Mouse (Mus musculus) ES-E14 (cell line): ENCODE measurements around the gene Cldn10. TPM values are rescaled to one million over a fixed set of nuclear protein-coding genes. Genes with fewer than 3 reads are reported as not detected.

Source experiments
- DNase-seq: peaks from one replicate; pipeline ENCODE4 v3.0.0-alpha.2; 2013; ENCODE audit warnings: low read depth, low spot score
- H3K27ac ChIP-seq: 2 replicates; pipeline ENCODE4 v1.5.1; 2012; ENCODE audit warnings: low read depth, mild to moderate bottlenecking, low read length, moderate library complexity, mixed read lengths; ENCODE audit not compliant: poor library complexity, insufficient read depth, severe bottlenecking
- H3K36me3 ChIP-seq: 2 replicates; pipeline ENCODE4 v1.6.1; 2012; ENCODE audit warnings: mild to moderate bottlenecking, low read length, moderate library complexity, mixed read lengths; ENCODE audit not compliant: control insufficient read depth, poor library complexity, insufficient read depth, severe bottlenecking
- H3K4me1 ChIP-seq, 2 experiments: fragments of 150-350 bp in 1 of 2; sonication (generic) in 1 of 2; 2 replicates each; pipeline ENCODE4 v1.6.1; 2012; ENCODE audit warnings: low read length in 2 of 2, mild to moderate bottlenecking in 1 of 2, mixed read lengths in 1 of 2; ENCODE audit not compliant: control insufficient read depth in 2 of 2, insufficient read depth in 2 of 2, poor library complexity in 1 of 2
- H3K4me3 ChIP-seq, 2 experiments: fragments of 150-350 bp in 1 of 2; sonication (generic) in 1 of 2; 2 replicates each; pipeline ENCODE4 v1.5.1; 2012; ENCODE audit warnings: low read length in 2 of 2, low read depth in 1 of 2, mild to moderate bottlenecking in 1 of 2, mixed read lengths in 1 of 2; ENCODE audit not compliant: insufficient read depth in 1 of 2, poor library complexity in 1 of 2, severe bottlenecking in 1 of 2
- H3K9ac ChIP-seq: 2 replicates; pipeline ENCODE4 v1.6.1; 2012; ENCODE audit warnings: low read depth, mild to moderate bottlenecking, low read length, mixed read lengths; ENCODE audit not compliant: poor library complexity, insufficient read depth, severe bottlenecking
- H3K9me3 ChIP-seq: fragments of 150-350 bp; sonication (generic); 2 replicates; pipeline ENCODE4 v1.6.1; 2012; ENCODE audit warnings: low read depth, mild to moderate bottlenecking, low read length; ENCODE audit not compliant: control insufficient read depth, insufficient read depth
- CHD2 ChIP-seq: IDR thresholded peaks from 2 replicates; pipeline ENCODE4 v1.6.1; 2014; ENCODE audit warnings: mild to moderate bottlenecking, low read depth, low read length, inconsistent platforms
- HCFC1 ChIP-seq: IDR thresholded peaks from 2 replicates; pipeline ENCODE4 v1.6.1; 2012; ENCODE audit warnings: low read length, inconsistent platforms, borderline replicate concordance; ENCODE audit not compliant: insufficient read depth
- MAFK ChIP-seq: IDR thresholded peaks from 2 replicates; pipeline ENCODE4 v1.6.1; 2014; ENCODE audit warnings: mild to moderate bottlenecking, low read depth, low read length, inconsistent platforms; ENCODE audit not compliant: insufficient read depth
- ZC3H11A ChIP-seq: IDR thresholded peaks from 2 replicates; pipeline ENCODE4 v1.6.1; 2012; ENCODE audit warnings: low read depth, mild to moderate bottlenecking, inconsistent platforms, low read length, borderline replicate concordance
- ZNF384 ChIP-seq: IDR thresholded peaks from 2 replicates; pipeline ENCODE4 v1.6.1; 2012; ENCODE audit warnings: low read depth, low read length, inconsistent platforms
- in situ Hi-C, 2 experiments: fragments of 600-800 bp; cut with MboI; formaldehyde crosslinking; loops; one replicate each; pipeline ENCODE4 v1.15.1; 2025; ENCODE audit warnings: low sequenced_read_pairs in 2 of 2, inconsistent platforms in 1 of 2; ENCODE audit not compliant: unreplicated experiment in 2 of 2
- total RNA-seq: library from RNA; depleted of rRNA; stranded (reverse); fragments of 300-350 nt; gene quantifications from 2 replicates; pipeline ENCODE4 v1.2.3, GENCODE M21; 2012

Cldn10 gene
- total RNA-seq, 1 experiment = 0.09 TPM

DNA sequence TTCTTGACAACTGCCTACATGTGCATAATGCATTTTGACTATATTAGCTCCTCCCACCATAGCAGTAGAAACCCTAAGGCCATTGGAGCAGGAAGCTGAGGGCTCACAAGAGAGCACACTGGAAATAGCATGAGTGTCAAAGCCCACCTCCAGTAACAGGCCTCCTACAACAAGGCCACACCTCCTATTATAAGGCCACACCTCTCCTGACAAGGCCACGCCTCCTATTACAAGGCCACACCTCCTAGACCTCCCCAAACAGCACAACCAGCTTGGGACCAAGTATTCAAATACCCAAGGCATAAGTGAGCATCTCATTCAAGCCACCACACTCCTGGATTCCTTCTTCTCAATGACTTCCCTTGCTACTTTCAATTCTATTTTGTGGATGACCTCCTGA lies 6.5 kb downstream of the Cldn10 start:
- in situ Hi-C loops = no loop called here
- Histone ChIP-seq H3K9me3 (no peaks in the 10 kb centered on the region), H3K4me1 (peaks cover 0 to 9% of the 10 kb centered on the region in 2 experiments; a peak in 3 of 4 replicates), H3K36me3 (no peaks in the 10 kb centered on the region), H3K4me3 (no peak overlapping the region), H3K27ac (no peak overlapping the region), H3K9ac (no peak overlapping the region)
- TF ChIP-seq HCFC1 = no peak
- no peak for TF ChIP-seq ZNF384
- TF ChIP-seq ZC3H11A = no peak
- no peak for TF ChIP-seq MAFK
- no peak for TF ChIP-seq CHD2
- DNase-seq = no peak

DNA sequence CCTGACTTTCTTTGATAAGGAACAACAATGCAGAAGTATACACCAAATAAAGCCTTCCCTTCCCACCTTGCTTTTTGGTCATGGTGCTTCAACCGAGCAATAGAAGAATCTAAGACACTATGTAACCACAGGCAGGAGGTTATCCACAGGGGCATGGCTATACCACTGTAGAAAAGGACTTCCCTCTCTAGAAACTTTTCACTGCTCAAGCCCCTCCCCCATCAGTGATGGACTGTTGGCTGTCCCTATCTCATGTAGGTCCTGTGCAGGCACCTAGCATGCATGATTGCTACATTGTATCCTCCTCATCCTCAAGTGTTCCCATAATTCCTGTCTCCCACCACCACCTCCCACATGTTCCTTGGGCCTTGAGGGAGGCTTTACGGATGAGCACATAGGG lies 7.2 kb downstream of the Cldn10 start:
- DNase-seq = no peak
- TF ChIP-seq HCFC1 (no peak), ZNF384 (no peak)
- Histone ChIP-seq H3K9me3 (no peaks in the 10 kb centered on the region), H3K9ac (no peak overlapping the region), H3K4me3 (no peak overlapping the region), H3K27ac (no peak overlapping the region), H3K36me3 (no peaks in the 10 kb centered on the region), H3K4me1 (peaks cover 0 to 9% of the 10 kb centered on the region in 2 experiments; a peak in 3 of 4 replicates)
- in situ Hi-C loops = no loop called here

DNA sequence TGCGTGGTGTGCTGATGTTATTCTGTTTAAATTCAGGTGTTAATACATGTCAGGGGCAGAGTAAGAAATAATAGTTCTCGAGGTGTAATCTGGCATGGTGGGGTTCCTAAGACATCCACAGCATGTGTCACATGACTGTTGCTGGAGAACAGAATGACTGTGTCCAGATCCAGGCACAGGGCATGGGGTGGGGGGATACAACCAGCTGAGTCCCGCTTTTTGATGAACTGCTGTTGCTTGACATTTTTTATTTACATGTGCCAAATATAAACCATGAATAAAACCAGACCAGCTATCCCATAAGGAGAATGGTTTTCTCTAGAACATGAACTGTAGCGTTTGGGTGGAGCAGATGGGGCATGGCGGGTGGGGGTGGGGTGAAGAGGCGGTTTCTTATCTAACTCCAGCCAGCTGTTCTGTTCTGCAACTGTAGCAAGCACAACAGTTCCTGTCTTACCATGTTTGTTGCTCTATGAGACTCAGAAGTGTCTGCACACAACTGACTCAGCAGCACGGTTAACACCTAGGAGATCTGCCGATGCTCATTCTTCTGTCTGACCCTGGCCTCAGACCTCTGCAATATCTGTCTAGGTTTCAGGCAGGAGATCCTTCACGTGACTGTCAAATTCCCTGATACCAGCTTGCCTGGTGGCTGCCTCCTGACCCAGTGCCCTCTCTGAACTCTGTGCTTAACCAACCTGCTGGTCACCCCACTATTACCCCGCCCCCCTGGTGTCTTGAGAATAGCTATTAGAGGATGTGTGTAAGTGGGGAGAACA lies 8.4 kb downstream of the Cldn10 start:
- Histone ChIP-seq H3K9ac (no peak overlapping the region), H3K27ac (no peak overlapping the region)
- no peak for DNase-seq

DNA sequence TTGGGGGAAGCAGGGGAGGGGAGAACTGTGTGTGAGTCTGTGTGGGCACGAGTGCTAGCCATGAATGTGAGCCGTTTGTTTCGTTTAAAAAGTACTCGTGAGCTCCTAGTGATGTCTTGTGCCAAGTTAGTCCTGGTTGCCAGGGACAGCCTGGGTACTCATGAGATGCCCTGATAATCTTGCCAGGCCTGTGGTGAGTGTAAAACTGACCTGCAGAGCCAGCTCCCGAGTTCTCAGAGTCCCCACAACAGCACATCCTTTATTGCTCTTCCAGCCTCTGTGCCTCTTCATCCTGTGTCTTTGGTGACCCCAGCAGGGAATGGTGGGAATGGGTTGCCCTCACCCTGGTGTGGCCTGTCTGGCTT lies 9.0 kb downstream of the Cldn10 start:
- no peak overlapping the region for H3K4me3 ChIP-seq
- no peak for DNase-seq
- no peaks in the 10 kb centered on the region for H3K9me3 ChIP-seq
- TF ChIP-seq ZNF384 (no peak), CHD2 (no peak), ZC3H11A (no peak), HCFC1 (no peak), MAFK (no peak)
- in situ Hi-C loops = no loop called here
- H3K36me3 ChIP-seq = no peaks in the 10 kb centered on the region
- no peak overlapping the region for H3K9ac ChIP-seq
- no peak overlapping the region for H3K27ac ChIP-seq
- H3K4me1 ChIP-seq = peaks cover 0 to 9% of the 10 kb centered on the region in 2 experiments; a peak in 3 of 4 replicates

More for the DNA sequence above, 8.4 kb downstream of the Cldn10 start:
- H3K9me3 ChIP-seq = no peaks in the 10 kb centered on the region
- in situ Hi-C loops = no loop called here
- peaks cover 0 to 9% of the 10 kb centered on the region in 2 experiments; a peak in 3 of 4 replicates for H3K4me1 ChIP-seq
- TF ChIP-seq HCFC1 (no peak), MAFK (no peak), ZC3H11A (no peak), ZNF384 (no peak)
- no peak overlapping the region for H3K4me3 ChIP-seq
- H3K36me3 ChIP-seq = no peaks in the 10 kb centered on the region

DNA sequence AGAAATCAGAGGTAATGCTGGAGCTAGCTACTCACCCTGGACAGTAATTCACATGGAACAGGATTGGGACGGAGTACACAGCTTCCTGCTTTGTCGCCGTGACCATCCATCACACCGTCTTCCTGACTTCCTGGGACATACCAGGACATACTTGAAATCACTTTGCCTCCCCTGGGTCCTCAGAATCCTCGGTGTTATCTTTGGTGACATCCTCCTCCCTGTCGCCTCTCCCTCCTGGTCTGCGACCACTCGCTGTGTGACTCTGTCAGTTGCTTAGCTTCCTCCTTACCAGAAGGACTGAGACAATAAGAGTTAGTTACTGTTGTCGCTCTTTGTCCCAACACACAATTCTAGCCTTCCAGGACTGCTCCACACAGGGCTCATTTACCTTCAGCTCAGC lies 9.6 kb downstream of the Cldn10 start:
- Histone ChIP-seq H3K36me3 (no peaks in the 10 kb centered on the region), H3K4me1 (peaks cover 0 to 9% of the 10 kb centered on the region in 2 experiments; a peak in 3 of 4 replicates), H3K4me3 (no peak overlapping the region), H3K9ac (no peak overlapping the region), H3K9me3 (no peaks in the 10 kb centered on the region), H3K27ac (no peak overlapping the region)
- TF ChIP-seq ZNF384 (no peak), CHD2 (no peak), ZC3H11A (no peak), MAFK (no peak), HCFC1 (no peak)
- no peak for DNase-seq
- in situ Hi-C loops = no loop called here
